20 mouse cellular contexts compared by ENCODE assay signal in genomic region chr14:31420562-31420961, GRCm38 (mm10). TPM values are rescaled to one million over a fixed set of nuclear protein-coding genes. Genes with fewer than 3 reads are reported as not detected.
DNase-seq lines count a peak whose midpoint lies in the region; ATAC-seq and TF ChIP-seq lines count a peak whose summit lies in the region.
"Had no signal": no experiment of that assay in that cellular context is flagged by ENCODE, and none has a peak within 500 bp of the region (broad histone marks: within the 10 kb centered on the region; RNA-seq: fewer than 3 reads in every experiment).

No protein-coding gene starts in this region.

- TF ChIP-seq POLR2A in CH12.LX (IDR thresholded peaks at IDR 0.05; ENCODE audit: low read depth, low read length) = no peak; the same call in 1 of the 2 replicates

- no peak for ATAC-seq in kidney, embryonic 15.5 days (replicated peaks; ENCODE audit: low FRiP score)
- ATAC-seq in liver, embryonic 15.5 days (ENCODE audit: insufficient read depth) = no peak
- ATAC-seq in liver, embryonic 11.5 days (replicated peaks; ENCODE audit: low FRiP score) = no peak
- ATAC-seq: forebrain, embryonic 15.5 days; midbrain, embryonic 13.5 days had no signal

- peaks cover 74% of the 10 kb centered on the region for H3K4me1 ChIP-seq in kidney, embryonic 15.5 days
- peaks cover 77% of the 10 kb centered on the region for H3K4me1 ChIP-seq in liver, embryonic 15.5 days (replicated peaks)
- H3K4me1 ChIP-seq in liver, embryonic 11.5 days (replicated peaks; ENCODE audit: control insufficient read depth, insufficient read depth, low read length) = peaks cover 11% of the 10 kb centered on the region
- H3K4me1 ChIP-seq in CH12.LX (ENCODE audit: control insufficient read depth in 1 of 2, insufficient read depth in 2 of 2) = peaks cover 56 to 97% of the 10 kb centered on the region in 2 experiments

- no peak; the same call in 1 of the 2 replicates for TF ChIP-seq RAD21 in CH12.LX (IDR thresholded peaks at IDR 0.05; ENCODE audit: low read depth, low read length)

- H3K9me3 ChIP-seq in kidney, embryonic 15.5 days (replicated peaks) = no peaks in the 10 kb centered on the region
- H3K9me3 ChIP-seq in liver, embryonic 15.5 days (replicated peaks) = no peaks in the 10 kb centered on the region
- no peaks in the 10 kb centered on the region for H3K9me3 ChIP-seq in liver, embryonic 11.5 days (ENCODE audit: control insufficient read depth, low read length)
- peaks cover 5% of the 10 kb centered on the region for H3K9me3 ChIP-seq in CH12.LX (replicated peaks; ENCODE audit: low read length)
- H3K9me3 ChIP-seq: embryonic facial prominence, embryonic 13.5 days; forebrain, embryonic 15.5 days; midbrain, embryonic 13.5 days; neural tube, embryonic 15.5 days had no signal

- H3K9ac ChIP-seq in kidney, embryonic 15.5 days = no peak overlapping the region
- no peak overlapping the region for H3K9ac ChIP-seq in liver, embryonic 15.5 days
- no peak overlapping the region for H3K9ac ChIP-seq in liver, embryonic 11.5 days (ENCODE audit: low read depth, low read length)
- H3K9ac ChIP-seq in CH12.LX (ENCODE audit: insufficient read depth, low read depth) = peak overlapping the region; percentile 15
- H3K9ac ChIP-seq: embryonic facial prominence, embryonic 13.5 days; forebrain, embryonic 15.5 days; midbrain, embryonic 13.5 days; neural tube, embryonic 15.5 days had no signal

- in situ Hi-C loops in CH12.LX (cut with MboI; ENCODE audit: low pct_ligation_motif_present, low pct_unique_long_range_greater_than_20kb, low sequenced_read_pairs) = no loop called here

- H3K27me3 ChIP-seq in kidney, embryonic 15.5 days = no peaks in the 10 kb centered on the region
- H3K27me3 ChIP-seq in liver, embryonic 15.5 days = no peaks in the 10 kb centered on the region
- H3K27me3 ChIP-seq in liver, embryonic 11.5 days (replicated peaks; ENCODE audit: control insufficient read depth, insufficient read depth, low read length) = no peaks in the 10 kb centered on the region
- no peaks in the 10 kb centered on the region for H3K27me3 ChIP-seq in CH12.LX (replicated peaks)
- H3K27me3 ChIP-seq: embryonic facial prominence, embryonic 13.5 days; forebrain, embryonic 15.5 days; midbrain, embryonic 13.5 days; neural tube, embryonic 15.5 days had no signal

- peak; percentile 34; the same call in 1 of the 2 replicates for TF ChIP-seq EP300 in CH12.LX (IDR thresholded peaks at IDR 0.05; ENCODE audit: low read length)

- DNase-seq in gastrocnemius, adult 2 months = no peak
- no peak for DNase-seq in gastrocnemius, postnatal 10 days
- no peak for DNase-seq in kidney, postnatal 14 days
- no peak for DNase-seq in liver, embryonic 11.5 days (ENCODE audit: low spot score)
- DNase-seq in CH12.LX (ENCODE audit: extremely low read depth) = peak; percentile 71
- DNase-seq in urinary bladder, adult 2 months (ENCODE audit: low spot score) = no peak
- DNase-seq: cerebellum, adult 9-11 months; gastrocnemius, postnatal 36 days; kidney, adult 9 months; layer of hippocampus, adult 9-11 months; left cerebral cortex, postnatal 4 days; lung, postnatal 10 days had no signal

- no peak overlapping the region; the same call in 1 of the 2 replicates for H3K4me2 ChIP-seq in kidney, embryonic 15.5 days
- H3K4me2 ChIP-seq in liver, embryonic 15.5 days = no peak overlapping the region
- no peak overlapping the region for H3K4me2 ChIP-seq in liver, embryonic 11.5 days
- H3K4me2 ChIP-seq in CH12.LX (ENCODE audit: insufficient read depth, low read depth, poor library complexity, severe bottlenecking) = peak overlapping the region; percentile 60
- H3K4me2 ChIP-seq: embryonic facial prominence, embryonic 13.5 days; forebrain, embryonic 15.5 days; midbrain, embryonic 13.5 days; neural tube, embryonic 15.5 days had no signal

- TF ChIP-seq CTCF in gastrocnemius, adult 2 months (IDR thresholded peaks at IDR 0.05) = no peak
- TF ChIP-seq CTCF in CH12.LX (conservative IDR thresholded peaks at IDR 0.05 in 1 of 2, IDR thresholded peaks at IDR 0.05 in 1 of 2; ENCODE audit: low read depth in 2 of 2, low read length in 2 of 2) = no peak

- peak overlapping the region; percentile 63 for H3K27ac ChIP-seq in gastrocnemius, adult 2 months
- peak overlapping the region; percentile 75 for H3K27ac ChIP-seq in kidney, embryonic 15.5 days
- peak overlapping the region; percentile 29; the same call in 1 of the 2 replicates for H3K27ac ChIP-seq in liver, embryonic 15.5 days (replicated peaks)
- H3K27ac ChIP-seq in liver, embryonic 11.5 days (ENCODE audit: low read depth, low read length) = no peak overlapping the region
- peak overlapping the region; percentile 97 for H3K27ac ChIP-seq in CH12.LX (ENCODE audit: insufficient read depth, low read depth)
- H3K27ac ChIP-seq: embryonic facial prominence, embryonic 13.5 days; forebrain, embryonic 15.5 days; left cerebral cortex, adult 2 months; midbrain, embryonic 13.5 days; neural tube, embryonic 15.5 days; stomach, postnatal 0 days had no signal

- dilution Hi-C loops in CH12.LX (cut with MboI; ENCODE audit: extremely low pct_ligation_motif_present, extremely low pct_unique_long_range_greater_than_20kb, low sequenced_read_pairs) = no loop called here

- intact Hi-C loops in gastrocnemius, adult 2 months (cut with DNase I) = no loop called here

- 54% methylated on average over 7 of the region's 7 CpGs for WGBS in kidney, embryonic 15.5 days
- WGBS in liver, embryonic 15.5 days (ENCODE audit: insufficient replicate concordance) = 61% methylated on average over 7 of the region's 7 CpGs
- 89% methylated on average over 7 of the region's 7 CpGs for WGBS in liver, embryonic 11.5 days

- peaks cover 67% of the 10 kb centered on the region for H3K79me2 ChIP-seq in CH12.LX (replicated peaks; ENCODE audit: control insufficient read depth, extremely low read depth, insufficient read depth, poor library complexity, severe bottlenecking)

- H3K36me3 ChIP-seq in kidney, embryonic 15.5 days = peaks cover 2% of the 10 kb centered on the region; the same call in 1 of the 2 replicates
- peaks cover 6% of the 10 kb centered on the region for H3K36me3 ChIP-seq in liver, embryonic 15.5 days (replicated peaks)
- no peaks in the 10 kb centered on the region; the same call in none of the 2 replicates for H3K36me3 ChIP-seq in liver, embryonic 11.5 days (ENCODE audit: control insufficient read depth, insufficient read depth, low read length)
- H3K36me3 ChIP-seq in CH12.LX (replicated peaks in 1 of 2; ENCODE audit: control insufficient read depth in 1 of 2, insufficient read depth in 1 of 2, low read length in 1 of 2) = peaks cover 14 to 81% of the 10 kb centered on the region in 2 experiments

- H3K4me3 ChIP-seq in gastrocnemius, adult 2 months = no peak overlapping the region
- no peak overlapping the region for H3K4me3 ChIP-seq in kidney, embryonic 15.5 days (replicated peaks)
- H3K4me3 ChIP-seq in liver, embryonic 15.5 days (replicated peaks) = no peak overlapping the region
- H3K4me3 ChIP-seq in liver, embryonic 11.5 days (ENCODE audit: low read depth, low read length) = no peak overlapping the region
- H3K4me3 ChIP-seq in CH12.LX (replicated peaks in 1 of 3; ENCODE audit: low read depth in 2 of 3, low read length in 2 of 3, poor library complexity in 1 of 3) = peak overlapping the region in 1 of 3 experiments; percentile 4
- H3K4me3 ChIP-seq: embryonic facial prominence, embryonic 13.5 days; forebrain, embryonic 15.5 days; left cerebral cortex, adult 2 months; midbrain, embryonic 13.5 days; neural tube, embryonic 15.5 days had no signal

TF ChIP-seq in CH12.LX, 34 proteins besides CTCF, POLR2A, EP300 and RAD21:
- TF ChIP-seq JUN (IDR thresholded peaks at IDR 0.05; ENCODE audit: insufficient read depth, low read depth, low read length) (0 out of 2 replicates have a peak, but pooled peaks have one; percentile 4), CHD2 (IDR thresholded peaks at IDR 0.05; ENCODE audit: low read length) (no peak), IRF4 (IDR thresholded peaks at IDR 0.05; ENCODE audit: low read depth, low read length) (peak; percentile 61), USF2 (conservative IDR thresholded peaks at IDR 0.05; ENCODE audit: low read depth, low read length) (no peak), MEF2A (IDR thresholded peaks at IDR 0.05; ENCODE audit: borderline replicate concordance, low read depth, low read length) (peak; percentile 92), CHD1 (IDR thresholded peaks at IDR 0.05; ENCODE audit: low read depth, low read length) (no peak), POLR2AphosphoS2 (IDR thresholded peaks at IDR 0.05; ENCODE audit: low read depth, low read length) (no peak), MAZ (IDR thresholded peaks at IDR 0.05; ENCODE audit: low read depth, low read length) (0 out of 2 replicates have a peak, but pooled peaks have one; percentile 39), USF1 (IDR thresholded peaks at IDR 0.05; ENCODE audit: low read depth, low read length) (no peak), ETS1 (conservative IDR thresholded peaks at IDR 0.05; ENCODE audit: low read depth, low read length) (peak; percentile 66), MAFK (IDR thresholded peaks at IDR 0.05; ENCODE audit: insufficient replicate concordance, low read length) (no peak), UBTF (IDR thresholded peaks at IDR 0.05; ENCODE audit: low read depth, low read length) (no peak), MXI1 (IDR thresholded peaks at IDR 0.05; ENCODE audit: low read depth, low read length) (0 out of 2 replicates have a peak, but pooled peaks have one; percentile 21), HCFC1 (IDR thresholded peaks at IDR 0.05; ENCODE audit: low read depth, low read length) (no peak)

RNA-seq across cellular contexts. Expression of gene Sh3bp5, which starts 15.3 kb away (rescaled TPM):
- 10 to 100 TPM; 55.1 to 58.5 TPM for total RNA-seq in gastrocnemius, adult 2 months (2021)
- 10 to 100 TPM; 76.2 to 81.0 TPM for total RNA-seq in gastrocnemius, postnatal 10 days (2021)
- 30.2 and 33.1 TPM in 2 replicates for polyA plus RNA-seq in kidney, embryonic 15.5 days (2015; fragmentation: Nextera tagmentation; extraction: Ambion mirVana)
- polyA plus RNA-seq in liver, embryonic 15.5 days (2015; fragmentation: Nextera tagmentation; extraction: Ambion mirVana) = 16.9 and 21.5 TPM in 2 replicates
- 15.0 and 17.3 TPM in 2 replicates for polyA plus RNA-seq in liver, embryonic 11.5 days (2014; fragmentation: Nextera tagmentation; extraction: Ambion mirVana)
- total RNA-seq in CH12.LX (2012; rRNA removed) (50.2 and 64.6 TPM in 2 replicates), CH12.LX (2014; rRNA removed) (53.0 and 57.4 TPM in 2 replicates)
- polyA plus RNA-seq in CH12.LX (2012; ENCODE audit: insufficient read length, low read depth) = 158 and 164 TPM in 2 replicates
- polyA plus RNA-seq in urinary bladder, adult 2 months (2012; rRNA removed) = 36.1 and 37.0 TPM in 2 replicates
